Mouse (Mus musculus): ENCODE data around the gene Emilin2. TPM values are rescaled to one million over a fixed set of nuclear protein-coding genes. Genes with fewer than 3 reads are reported as not detected.

Gene Emilin2
- polyA plus RNA-seq, 1 experiment from 2014 or later = 20.2 TPM

DNA sequence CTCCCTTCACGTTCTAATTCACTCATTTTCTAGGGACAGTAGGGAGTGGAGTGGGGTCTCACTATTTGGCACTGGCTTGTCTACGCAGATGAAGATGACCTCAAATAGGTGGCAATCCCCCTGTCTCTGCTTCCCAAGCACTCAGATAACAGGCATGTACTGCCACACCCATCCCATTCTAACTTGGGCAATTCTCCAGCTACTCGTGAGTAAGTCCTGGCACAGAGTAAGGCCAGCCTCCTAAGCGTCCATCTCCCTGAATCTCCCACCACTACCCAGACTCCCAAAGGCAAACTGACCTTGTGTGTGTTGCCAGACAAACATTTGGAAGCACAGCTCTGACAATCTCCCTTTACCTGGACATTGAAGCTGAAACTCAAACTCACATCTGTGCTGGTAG lies 18.9 kb downstream of the Emilin2 start:
- no peak for DNase-seq (ENCODE audit: low spot score)
- H3K9me3 ChIP-seq = no peaks in the 10 kb centered on the region
- H3K27me3 ChIP-seq (ENCODE audit: insufficient read depth, poor library complexity, severe bottlenecking) = no peaks in the 10 kb centered on the region
- H3K4me1 ChIP-seq (replicated peaks) = no peaks in the 10 kb centered on the region
- 0 out of 2 replicates have a peak, but pooled peaks cover 2% of the 10 kb centered on the region for H3K36me3 ChIP-seq
- no peak overlapping the region for H3K4me3 ChIP-seq
- H3K27ac ChIP-seq = no peak overlapping the region
- WGBS = 85% methylated on average over 4 of the region's 4 CpGs

DNA sequence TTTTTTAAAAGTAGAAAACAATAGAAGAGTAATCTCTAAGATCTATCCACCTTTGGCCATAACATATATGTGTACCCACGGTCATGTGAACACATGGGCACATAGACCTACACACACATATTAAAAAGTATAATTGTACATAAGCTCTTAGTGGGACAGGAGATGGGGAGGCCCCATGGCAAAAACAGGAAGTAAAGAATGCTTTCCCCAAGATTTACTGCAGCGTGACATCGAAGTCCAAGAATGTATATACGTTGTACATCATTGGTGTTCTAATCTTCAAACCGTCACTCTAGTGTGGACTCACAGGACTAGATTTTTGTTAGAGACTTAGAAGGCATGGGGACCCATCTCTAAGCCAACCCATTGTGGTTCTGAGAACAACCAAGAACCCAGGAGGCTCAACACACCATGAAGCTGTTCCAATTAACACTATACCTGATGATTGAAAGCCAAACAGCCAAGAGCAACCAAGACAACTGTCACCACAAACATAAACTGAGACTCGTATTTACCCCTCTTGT lies 19.8 kb downstream of the Emilin2 start:
- Histone ChIP-seq H3K9me3 (no peaks in the 10 kb centered on the region), H3K4me1 (replicated peaks) (no peaks in the 10 kb centered on the region), H3K36me3 (no peaks in the 10 kb centered on the region), H3K27me3 (ENCODE audit: insufficient read depth, poor library complexity, severe bottlenecking) (no peaks in the 10 kb centered on the region), H3K4me3 (no peak overlapping the region), H3K27ac (no peak overlapping the region)
- DNase-seq (ENCODE audit: low spot score) = no peak
- WGBS = 95% methylated on average over 6 of the region's 6 CpGs

DNA sequence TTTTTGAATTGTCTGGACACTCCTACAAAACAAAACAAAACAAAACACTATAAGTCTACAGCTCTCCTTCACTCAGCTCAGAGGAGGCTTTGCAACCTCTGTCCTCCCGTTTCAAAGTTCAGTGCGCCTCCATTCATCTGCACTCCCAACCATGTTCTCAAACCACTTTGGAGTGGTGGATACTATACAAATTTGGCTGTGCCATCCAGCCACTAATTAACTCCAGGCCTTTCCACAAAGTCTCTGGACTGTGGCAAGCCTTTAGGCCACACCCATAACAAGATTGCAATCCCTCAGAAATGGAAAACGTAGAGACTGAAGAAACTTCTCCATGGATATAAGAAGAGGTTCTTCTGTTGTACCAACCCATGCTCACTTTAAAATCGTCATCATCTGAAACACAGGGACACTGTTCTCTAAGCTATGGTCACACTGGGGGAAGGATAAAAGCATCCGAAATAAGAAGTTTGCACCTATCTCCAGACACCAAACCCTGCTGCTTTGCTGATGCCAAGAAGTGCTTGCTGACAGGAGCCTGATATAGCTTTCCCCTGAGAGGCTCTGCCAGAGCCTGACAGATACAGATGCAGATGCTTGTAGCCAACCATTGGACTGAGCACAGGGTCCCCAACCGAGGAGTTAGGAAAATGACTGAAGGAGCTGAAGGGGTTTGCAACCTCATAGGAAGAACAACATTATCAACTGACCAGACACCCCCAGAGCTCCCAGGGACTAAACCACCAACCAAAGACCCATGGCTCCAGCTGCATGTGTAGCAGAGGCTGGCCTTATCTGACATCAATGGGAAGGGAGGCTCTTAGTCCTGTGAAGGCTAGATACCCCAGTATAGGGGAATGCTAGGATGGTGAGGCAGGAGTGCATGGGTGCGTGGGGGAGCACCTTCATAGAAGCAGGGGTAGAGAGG lies 21.0 kb downstream of the Emilin2 start:
- 83% methylated on average over 7 of the region's 7 CpGs for WGBS
- Histone ChIP-seq H3K36me3 (no peaks in the 10 kb centered on the region), H3K27ac (no peak overlapping the region), H3K4me3 (no peak overlapping the region), H3K27me3 (ENCODE audit: insufficient read depth, poor library complexity, severe bottlenecking) (no peaks in the 10 kb centered on the region), H3K4me1 (replicated peaks) (0 out of 2 replicates have a peak, but pooled peaks cover under 1% of the 10 kb centered on the region), H3K9me3 (no peaks in the 10 kb centered on the region)
- no peak for DNase-seq (ENCODE audit: low spot score)

DNA sequence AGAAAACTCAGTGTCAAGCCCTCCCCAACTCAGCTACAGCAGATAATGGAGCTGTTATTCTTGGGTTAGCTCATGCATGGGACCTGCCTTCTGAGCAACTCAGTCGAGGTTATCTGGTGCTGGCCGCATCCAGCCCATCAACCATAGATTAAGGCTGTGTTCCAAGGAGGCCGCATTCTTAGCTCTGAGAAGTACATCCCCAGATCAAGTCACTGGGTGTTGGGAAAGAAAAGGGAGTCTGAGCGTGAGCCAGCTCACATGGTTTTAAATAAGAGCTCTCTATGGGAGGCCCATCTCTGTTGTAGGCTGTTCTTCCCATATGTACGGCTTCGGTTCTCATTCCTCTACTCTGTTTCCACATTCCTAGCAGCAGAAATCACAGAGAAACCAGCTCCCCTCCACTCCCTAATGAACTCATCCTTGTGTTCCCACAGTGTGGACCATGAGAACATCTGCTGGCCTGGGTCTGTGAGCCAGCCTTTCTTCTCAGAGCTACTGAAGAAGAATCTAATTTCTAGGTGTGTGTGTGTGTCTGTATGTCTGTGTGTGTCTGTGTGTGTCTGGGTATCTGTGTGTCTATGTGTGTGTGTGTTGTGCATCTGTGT lies 22.1 kb downstream of the Emilin2 start:
- Histone ChIP-seq H3K4me1 (replicated peaks) (peaks cover 11% of the 10 kb centered on the region; the same call in 1 of the 2 replicates), H3K36me3 (no peaks in the 10 kb centered on the region), H3K9me3 (no peaks in the 10 kb centered on the region), H3K4me3 (no peak overlapping the region), H3K27me3 (ENCODE audit: insufficient read depth, poor library complexity, severe bottlenecking) (no peaks in the 10 kb centered on the region), H3K27ac (peak overlapping the region; percentile 23; the same call in 1 of the 2 replicates)
- DNase-seq (ENCODE audit: low spot score) = no peak
- WGBS = 81% methylated on average over 6 of the region's 6 CpGs

DNA sequence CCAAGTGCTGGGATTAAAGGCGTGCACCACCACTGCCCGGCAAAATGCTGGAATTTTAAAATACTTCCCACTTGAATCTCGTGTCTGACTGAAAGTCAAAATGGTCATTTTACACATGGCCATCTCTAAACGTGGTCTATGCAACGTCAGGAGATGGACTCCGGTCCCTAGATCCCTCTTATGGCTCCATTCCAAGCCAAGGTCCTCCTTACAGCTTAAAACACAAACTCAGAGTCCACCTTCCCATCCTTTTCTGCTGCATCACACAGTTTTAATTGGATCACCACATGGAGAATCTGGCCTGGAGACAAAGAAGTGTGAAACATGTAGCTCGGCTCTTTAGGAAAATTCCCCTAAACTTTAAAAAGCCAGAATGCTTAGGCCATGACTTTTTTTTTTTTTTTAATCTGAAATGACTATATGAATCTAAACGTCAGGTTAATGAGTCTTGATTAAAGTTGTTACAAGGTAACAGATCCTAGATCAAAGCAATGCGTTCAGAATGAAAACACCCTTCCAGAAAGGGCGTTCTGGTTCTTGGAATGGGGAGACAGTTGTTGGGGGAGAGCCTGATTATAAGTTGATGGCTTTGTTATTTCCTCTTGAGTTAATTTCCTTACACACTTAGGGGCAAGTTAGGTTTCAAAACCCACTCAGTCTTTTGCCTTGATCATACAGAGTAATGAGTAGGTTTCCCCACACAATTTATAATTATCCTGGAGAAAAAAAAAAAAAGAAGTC lies 22.8 kb downstream of the Emilin2 start:
- Histone ChIP-seq H3K27me3 (ENCODE audit: insufficient read depth, poor library complexity, severe bottlenecking) (no peaks in the 10 kb centered on the region), H3K4me1 (replicated peaks) (peaks cover 11% of the 10 kb centered on the region; the same call in 1 of the 2 replicates), H3K36me3 (no peaks in the 10 kb centered on the region), H3K4me3 (no peak overlapping the region), H3K9me3 (no peaks in the 10 kb centered on the region), H3K27ac (no peak overlapping the region)
- 90% methylated on average over 10 of the region's 10 CpGs for WGBS
- no peak for DNase-seq (ENCODE audit: low spot score)

DNA sequence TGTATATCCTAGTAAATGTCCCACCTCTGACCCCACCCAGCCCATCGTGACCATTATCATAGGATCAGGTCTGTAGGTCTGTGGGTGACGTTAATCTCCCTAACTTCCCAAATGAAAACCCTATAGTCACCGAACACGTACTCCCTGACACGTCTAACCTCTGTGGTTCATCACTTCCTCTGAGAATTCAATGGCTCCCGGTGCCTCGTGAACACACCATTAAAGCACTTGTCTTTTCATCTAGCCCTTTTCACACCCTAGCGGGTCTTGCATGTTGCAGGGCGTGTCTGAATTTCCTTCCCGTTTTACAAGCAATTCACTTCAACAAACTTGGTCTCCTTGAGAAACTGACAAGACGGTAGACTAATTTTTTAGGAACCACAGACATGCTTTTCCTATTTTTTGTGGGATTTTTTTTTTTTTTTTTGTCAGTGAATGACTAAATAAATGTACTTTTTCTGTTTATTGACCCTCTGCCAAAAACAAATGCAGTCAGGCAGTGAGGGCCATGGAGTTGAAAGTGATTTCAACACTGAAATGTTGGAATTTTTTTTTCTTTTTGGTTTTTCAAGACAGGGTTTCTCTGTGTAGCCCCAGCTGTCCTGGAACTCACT lies 23.5 kb downstream of the Emilin2 start:
- H3K27me3 ChIP-seq (ENCODE audit: insufficient read depth, poor library complexity, severe bottlenecking) = no peaks in the 10 kb centered on the region
- no peaks in the 10 kb centered on the region for H3K9me3 ChIP-seq
- H3K36me3 ChIP-seq = no peaks in the 10 kb centered on the region
- H3K27ac ChIP-seq = no peak overlapping the region
- 92% methylated on average over 11 of the region's 11 CpGs for WGBS
- H3K4me1 ChIP-seq (replicated peaks) = peaks cover 11% of the 10 kb centered on the region; the same call in 1 of the 2 replicates
- no peak for DNase-seq (ENCODE audit: low spot score)
- no peak overlapping the region for H3K4me3 ChIP-seq

DNA sequence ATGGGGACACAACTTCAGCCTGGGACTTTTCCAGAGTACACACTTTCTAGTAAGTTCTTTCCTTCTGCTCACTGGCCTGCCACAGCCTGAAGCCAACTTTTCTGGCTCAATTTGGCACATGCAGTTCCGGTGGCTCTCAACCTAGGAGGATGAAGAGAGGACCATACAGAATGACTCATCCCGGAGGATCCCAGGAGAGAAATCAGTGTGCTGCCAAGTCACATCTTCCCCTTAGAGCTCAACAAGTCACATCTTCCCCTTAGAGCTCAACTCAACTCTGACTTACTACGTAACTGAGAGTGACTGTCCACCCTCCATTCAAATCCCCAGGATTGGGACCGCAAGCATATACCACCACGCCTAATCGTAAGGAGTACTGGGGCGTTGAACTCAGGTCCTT lies 24.2 kb downstream of the Emilin2 start:
- Histone ChIP-seq H3K4me3 (no peak overlapping the region), H3K27me3 (ENCODE audit: insufficient read depth, poor library complexity, severe bottlenecking) (no peaks in the 10 kb centered on the region), H3K4me1 (replicated peaks) (peaks cover 11% of the 10 kb centered on the region; the same call in 1 of the 2 replicates), H3K27ac (no peak overlapping the region), H3K9me3 (no peaks in the 10 kb centered on the region), H3K36me3 (no peaks in the 10 kb centered on the region)
- WGBS = 98% methylated on average over 7 of the region's 7 CpGs
- no peak for DNase-seq (ENCODE audit: low spot score)

DNA sequence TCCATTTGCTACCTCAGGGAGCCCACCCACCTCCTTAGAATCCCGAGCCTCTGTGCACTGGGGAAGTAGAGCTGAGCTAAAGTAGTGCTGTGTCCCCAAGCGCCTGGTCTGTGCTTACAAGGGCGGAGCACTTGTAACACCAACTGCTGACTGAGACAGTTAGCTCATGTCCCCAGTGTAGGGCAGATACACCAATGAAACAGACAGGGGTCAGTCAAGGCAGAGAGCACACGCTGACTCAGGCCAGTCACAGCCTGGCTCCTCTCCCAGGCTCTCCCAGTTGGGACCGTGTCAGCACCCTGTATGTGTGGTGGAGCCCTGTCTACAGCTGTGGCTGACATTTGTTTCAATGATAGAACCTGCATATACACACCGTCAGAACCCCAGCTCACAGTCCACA lies 25.8 kb downstream of the Emilin2 start:
- Histone ChIP-seq H3K27ac (no peak overlapping the region), H3K36me3 (no peaks in the 10 kb centered on the region), H3K9me3 (no peaks in the 10 kb centered on the region), H3K4me1 (replicated peaks) (peaks cover 11% of the 10 kb centered on the region; the same call in 1 of the 2 replicates), H3K27me3 (ENCODE audit: insufficient read depth, poor library complexity, severe bottlenecking) (no peaks in the 10 kb centered on the region), H3K4me3 (no peak overlapping the region)
- WGBS = 72% methylated on average over 6 of the region's 6 CpGs
- DNase-seq (ENCODE audit: low spot score) = no peak

DNA sequence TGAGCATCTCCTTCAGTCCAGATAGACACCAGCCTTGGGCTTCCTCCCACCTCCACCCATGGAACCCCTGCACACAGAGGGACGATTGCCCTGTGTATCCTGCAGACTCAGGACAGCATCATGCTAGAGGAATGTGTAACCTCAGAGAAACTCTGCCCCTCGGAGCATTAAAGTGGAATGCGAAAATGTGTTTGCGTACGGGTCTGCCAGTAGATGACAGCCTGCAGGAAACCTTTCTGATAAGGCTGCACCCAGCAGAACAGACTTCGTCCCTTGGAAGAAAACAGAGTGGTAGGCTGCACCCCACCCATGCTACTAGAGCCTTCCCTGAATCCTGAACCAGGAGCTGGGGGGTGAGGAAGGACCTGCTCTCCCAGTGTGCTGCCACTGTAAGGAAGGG lies 26.9 kb downstream of the Emilin2 start:
- Histone ChIP-seq H3K27me3 (ENCODE audit: insufficient read depth, poor library complexity, severe bottlenecking) (no peaks in the 10 kb centered on the region), H3K9me3 (no peaks in the 10 kb centered on the region), H3K36me3 (peaks cover 8% of the 10 kb centered on the region; the same call in 1 of the 2 replicates), H3K27ac (no peak overlapping the region), H3K4me1 (replicated peaks) (peaks cover 11% of the 10 kb centered on the region; the same call in 1 of the 2 replicates), H3K4me3 (no peak overlapping the region)
- no peak for DNase-seq (ENCODE audit: low spot score)
- 80% methylated on average over 6 of the region's 6 CpGs for WGBS

DNA sequence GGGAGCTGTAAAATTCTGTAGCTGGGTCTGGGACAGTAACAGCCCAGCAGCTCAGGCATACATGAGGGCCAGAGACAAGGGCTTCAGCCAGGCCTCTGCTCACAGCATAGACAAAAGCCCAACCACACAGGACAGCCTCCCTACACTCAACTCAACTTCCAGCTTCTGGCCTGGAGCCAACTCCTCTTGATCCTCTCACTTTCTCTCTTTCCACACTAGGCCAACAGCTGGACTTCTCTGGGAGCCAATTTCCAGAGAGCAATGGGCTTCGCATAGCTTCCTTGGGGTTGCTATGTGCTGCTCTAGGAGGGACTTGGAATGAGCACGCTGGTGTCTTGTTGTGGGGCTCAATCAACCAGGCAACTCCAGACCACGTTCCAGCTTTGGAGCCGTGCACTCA lies 28.5 kb downstream of the Emilin2 start:
- H3K27ac ChIP-seq = no peak overlapping the region
- no peak for DNase-seq (ENCODE audit: low spot score)
- no peaks in the 10 kb centered on the region for H3K9me3 ChIP-seq
- 94% methylated on average over 4 of the region's 4 CpGs for WGBS
- peaks cover 21% of the 10 kb centered on the region for H3K36me3 ChIP-seq
- H3K4me1 ChIP-seq (replicated peaks) = peaks cover 11% of the 10 kb centered on the region; the same call in 1 of the 2 replicates
- no peaks in the 10 kb centered on the region for H3K27me3 ChIP-seq (ENCODE audit: insufficient read depth, poor library complexity, severe bottlenecking)
- no peak overlapping the region for H3K4me3 ChIP-seq

DNA sequence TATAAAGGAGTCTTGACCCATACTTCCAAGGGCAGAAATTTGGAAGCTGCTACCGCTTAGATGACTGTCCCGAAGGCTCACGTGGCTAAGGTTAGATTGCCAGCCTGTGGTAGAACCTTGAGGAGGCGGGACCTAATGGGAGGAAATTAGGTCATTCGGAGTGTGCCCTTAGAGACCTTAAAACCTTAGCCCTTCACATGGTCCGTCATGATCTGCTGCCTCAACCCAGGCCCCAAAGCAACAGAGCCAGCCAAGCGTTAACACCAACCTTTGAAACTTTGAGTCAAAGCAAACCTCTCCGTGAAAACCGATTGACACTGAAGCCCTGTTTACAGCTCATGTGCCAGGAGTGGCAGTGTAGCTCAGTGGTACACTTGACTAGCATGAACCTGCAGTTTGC lies 29.1 kb downstream of the Emilin2 start:
- no peak overlapping the region for H3K4me3 ChIP-seq
- H3K4me1 ChIP-seq (replicated peaks) = peaks cover 11% of the 10 kb centered on the region; the same call in 1 of the 2 replicates
- WGBS = 89% methylated on average over 9 of the region's 9 CpGs
- no peaks in the 10 kb centered on the region for H3K9me3 ChIP-seq
- no peaks in the 10 kb centered on the region for H3K27me3 ChIP-seq (ENCODE audit: insufficient read depth, poor library complexity, severe bottlenecking)
- no peak for DNase-seq (ENCODE audit: low spot score)
- H3K36me3 ChIP-seq = peaks cover 21% of the 10 kb centered on the region
- no peak overlapping the region for H3K27ac ChIP-seq
